11 mouse cellular contexts compared by ENCODE assay signal in the genomic region with DNA sequence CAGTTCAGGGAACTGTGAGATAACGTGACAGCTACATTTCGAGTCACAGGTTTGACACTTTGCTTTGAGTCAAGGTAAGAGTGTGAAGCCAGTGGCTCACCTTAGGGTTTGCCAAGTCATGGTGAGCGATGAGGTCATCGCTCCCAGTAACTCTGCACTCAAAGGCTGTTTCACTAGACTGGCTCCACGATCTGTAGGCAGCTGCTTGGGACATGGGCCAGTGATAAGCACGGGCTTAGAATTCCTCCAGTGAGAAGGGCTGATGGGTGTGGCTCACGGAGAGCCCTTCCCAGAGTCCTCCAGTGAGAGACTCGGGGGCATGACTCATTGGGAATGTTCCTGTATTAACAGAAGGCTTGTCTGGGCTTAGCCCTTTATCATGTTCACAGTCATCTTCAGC. TPM values are rescaled to one million over a fixed set of nuclear protein-coding genes. Genes with fewer than 3 reads are reported as not detected.
DNase-seq lines count a peak whose midpoint lies in the region; ATAC-seq lines count a peak whose summit lies in the region.
"Had no signal": no experiment of that assay in that cellular context is flagged by ENCODE, and none has a peak within 500 bp of the region (broad histone marks: within the 10 kb centered on the region; RNA-seq: fewer than 3 reads in every experiment).

No protein-coding gene starts in this region.

- peaks cover 7% of the 10 kb centered on the region for H3K4me1 ChIP-seq in heart, embryonic 10.5 days
- peaks cover 23% of the 10 kb centered on the region for H3K4me1 ChIP-seq in liver, embryonic 13.5 days (replicated peaks)
- no peaks in the 10 kb centered on the region for H3K4me1 ChIP-seq in neural tube, embryonic 15.5 days
- no peaks in the 10 kb centered on the region for H3K4me1 ChIP-seq in hindbrain, embryonic 12.5 days
- H3K4me1 ChIP-seq: forebrain, embryonic 15.5 days had no signal

- DNase-seq in ovary, adult 18-20 months (ENCODE audit: low spot score) = peak; percentile 19
- no peak for DNase-seq in ovary, postnatal 10 days (ENCODE audit: low spot score)
- DNase-seq in heart, embryonic 10.5 days (ENCODE audit: low spot score) = peak; percentile 81
- DNase-seq in liver, embryonic 13.5 days = peak; percentile 39
- peak; percentile 25 for DNase-seq in yolk sac, embryonic 10.5 days (ENCODE audit: low spot score)
- DNase-seq in natural killer cell, adult 2 months (ENCODE audit: low spot score in 2 of 2) = no peak

- no peak overlapping the region for H3K27ac ChIP-seq in heart, embryonic 10.5 days
- H3K27ac ChIP-seq in liver, embryonic 13.5 days = peak overlapping the region; percentile 40; the same call in 1 of the 2 replicates
- no peak overlapping the region for H3K27ac ChIP-seq in neural tube, embryonic 15.5 days (replicated peaks)
- H3K27ac ChIP-seq in hindbrain, embryonic 12.5 days = no peak overlapping the region
- H3K27ac ChIP-seq: forebrain, embryonic 15.5 days; liver, embryonic 15.5 days had no signal

- H3K9me3 ChIP-seq in heart, embryonic 10.5 days = no peaks in the 10 kb centered on the region
- no peaks in the 10 kb centered on the region for H3K9me3 ChIP-seq in liver, embryonic 13.5 days (replicated peaks)
- no peaks in the 10 kb centered on the region for H3K9me3 ChIP-seq in neural tube, embryonic 15.5 days (replicated peaks)
- no peaks in the 10 kb centered on the region for H3K9me3 ChIP-seq in hindbrain, embryonic 12.5 days (replicated peaks)
- H3K9me3 ChIP-seq: forebrain, embryonic 15.5 days; G1E; liver, embryonic 15.5 days had no signal

- 56% methylated on average over 8 of the region's 8 CpGs for WGBS in heart, embryonic 10.5 days
- WGBS in liver, embryonic 13.5 days (ENCODE audit: insufficient replicate concordance) = 58% methylated on average over 8 of the region's 8 CpGs
- WGBS in neural tube, embryonic 15.5 days = 96% methylated on average over 8 of the region's 8 CpGs
- WGBS in hindbrain, embryonic 12.5 days = 89% methylated on average over 8 of the region's 8 CpGs

- H3K36me3 ChIP-seq in heart, embryonic 10.5 days = no peaks in the 10 kb centered on the region
- H3K36me3 ChIP-seq in liver, embryonic 13.5 days = no peaks in the 10 kb centered on the region
- H3K36me3 ChIP-seq in neural tube, embryonic 15.5 days = peaks cover 5% of the 10 kb centered on the region; the same call in 1 of the 2 replicates
- peaks cover 15% of the 10 kb centered on the region for H3K36me3 ChIP-seq in hindbrain, embryonic 12.5 days
- H3K36me3 ChIP-seq: forebrain, embryonic 15.5 days; G1E; liver, embryonic 15.5 days had no signal

- no peak overlapping the region for H3K4me2 ChIP-seq in liver, embryonic 13.5 days
- H3K4me2 ChIP-seq in neural tube, embryonic 15.5 days = no peak overlapping the region
- no peak overlapping the region for H3K4me2 ChIP-seq in hindbrain, embryonic 12.5 days (replicated peaks)
- H3K4me2 ChIP-seq: forebrain, embryonic 15.5 days; liver, embryonic 15.5 days had no signal

- no peaks in the 10 kb centered on the region for H3K27me3 ChIP-seq in heart, embryonic 10.5 days (ENCODE audit: insufficient read depth, poor library complexity, severe bottlenecking)
- no peaks in the 10 kb centered on the region for H3K27me3 ChIP-seq in liver, embryonic 13.5 days
- H3K27me3 ChIP-seq in neural tube, embryonic 15.5 days (replicated peaks) = no peaks in the 10 kb centered on the region
- no peaks in the 10 kb centered on the region for H3K27me3 ChIP-seq in hindbrain, embryonic 12.5 days
- H3K27me3 ChIP-seq: forebrain, embryonic 15.5 days; liver, embryonic 15.5 days had no signal

- peak; percentile 66 for ATAC-seq in liver, embryonic 13.5 days (ENCODE audit: low read depth)
- ATAC-seq in neural tube, embryonic 15.5 days (ENCODE audit: low FRiP score) = no peak
- ATAC-seq in hindbrain, embryonic 12.5 days (ENCODE audit: low FRiP score) = no peak
- ATAC-seq: forebrain, embryonic 15.5 days had no signal

- no peak overlapping the region for H3K9ac ChIP-seq in liver, embryonic 13.5 days
- H3K9ac ChIP-seq in neural tube, embryonic 15.5 days (replicated peaks) = no peak overlapping the region
- H3K9ac ChIP-seq in hindbrain, embryonic 12.5 days = no peak overlapping the region
- H3K9ac ChIP-seq: forebrain, embryonic 15.5 days; liver, embryonic 15.5 days had no signal

- 0 out of 2 replicates have a peak overlapping the region, but pooled peaks have one; percentile 5 for H3K4me3 ChIP-seq in heart, embryonic 10.5 days
- H3K4me3 ChIP-seq in liver, embryonic 13.5 days (replicated peaks) = no peak overlapping the region
- no peak overlapping the region for H3K4me3 ChIP-seq in neural tube, embryonic 15.5 days (replicated peaks)
- no peak overlapping the region for H3K4me3 ChIP-seq in hindbrain, embryonic 12.5 days
- H3K4me3 ChIP-seq: forebrain, embryonic 15.5 days; liver, embryonic 15.5 days had no signal

RNA-seq across cellular contexts. Expression of a gene that starts 16.7 kb away (rescaled TPM):
- 5.6 and 6.3 TPM in 2 replicates for polyA plus RNA-seq in heart, embryonic 10.5 days (2016; fragmentation: Nextera tagmentation; extraction: Ambion mirVana)
- 2.4 and 2.8 TPM in 2 replicates for polyA plus RNA-seq in liver, embryonic 13.5 days (2015; fragmentation: Nextera tagmentation; extraction: Ambion mirVana)
- 52.6 and 61.2 TPM in 2 replicates for polyA plus RNA-seq in neural tube, embryonic 15.5 days (2015; fragmentation: Nextera tagmentation; extraction: Ambion mirVana)
- 36.4 and 39.0 TPM in 2 replicates for polyA plus RNA-seq in hindbrain, embryonic 12.5 days (2016; fragmentation: Nextera tagmentation; extraction: Ambion mirVana)

RNA-seq across cellular contexts. Expression of a gene that starts 26.7 kb away (rescaled TPM):
- 0.32 and 0.73 TPM in 2 replicates for polyA plus RNA-seq in heart, embryonic 10.5 days (2016; fragmentation: Nextera tagmentation; extraction: Ambion mirVana)
- polyA plus RNA-seq in liver, embryonic 13.5 days (2015; fragmentation: Nextera tagmentation; extraction: Ambion mirVana) = 0.07 and 0.09 TPM in 2 replicates
- 0.63 TPM in 2 replicates for polyA plus RNA-seq in neural tube, embryonic 15.5 days (2015; fragmentation: Nextera tagmentation; extraction: Ambion mirVana)
- 0.57 and 0.70 TPM in 2 replicates for polyA plus RNA-seq in hindbrain, embryonic 12.5 days (2016; fragmentation: Nextera tagmentation; extraction: Ambion mirVana)

RNA-seq across cellular contexts. Expression of a gene that starts 38.5 kb away (rescaled TPM):
- 0.48 and 0.63 TPM in 2 replicates for polyA plus RNA-seq in heart, embryonic 10.5 days (2016; fragmentation: Nextera tagmentation; extraction: Ambion mirVana)
- polyA plus RNA-seq in liver, embryonic 13.5 days (2015; fragmentation: Nextera tagmentation; extraction: Ambion mirVana) = 0.03 and 0.09 TPM in 2 replicates
- 5.3 and 6.0 TPM in 2 replicates for polyA plus RNA-seq in neural tube, embryonic 15.5 days (2015; fragmentation: Nextera tagmentation; extraction: Ambion mirVana)
- 1.2 and 1.5 TPM in 2 replicates for polyA plus RNA-seq in hindbrain, embryonic 12.5 days (2016; fragmentation: Nextera tagmentation; extraction: Ambion mirVana)

RNA-seq across cellular contexts. Expression of a gene that starts 40.5 kb away (rescaled TPM):
- 10.3 and 10.7 TPM in 2 replicates for polyA plus RNA-seq in heart, embryonic 10.5 days (2016; fragmentation: Nextera tagmentation; extraction: Ambion mirVana)
- 4.7 and 5.0 TPM in 2 replicates for polyA plus RNA-seq in liver, embryonic 13.5 days (2015; fragmentation: Nextera tagmentation; extraction: Ambion mirVana)
- 30.6 and 31.5 TPM in 2 replicates for polyA plus RNA-seq in neural tube, embryonic 15.5 days (2015; fragmentation: Nextera tagmentation; extraction: Ambion mirVana)
- polyA plus RNA-seq in hindbrain, embryonic 12.5 days (2016; fragmentation: Nextera tagmentation; extraction: Ambion mirVana) = 17.9 and 23.3 TPM in 2 replicates

RNA-seq across cellular contexts. Expression of a gene that starts 53.0 kb away (rescaled TPM):
- polyA plus RNA-seq in heart, embryonic 10.5 days (2016; fragmentation: Nextera tagmentation; extraction: Ambion mirVana) = 2.7 and 2.9 TPM in 2 replicates
- 2.4 and 2.5 TPM in 2 replicates for polyA plus RNA-seq in liver, embryonic 13.5 days (2015; fragmentation: Nextera tagmentation; extraction: Ambion mirVana)
- 4.3 TPM in 2 replicates for polyA plus RNA-seq in neural tube, embryonic 15.5 days (2015; fragmentation: Nextera tagmentation; extraction: Ambion mirVana)
- polyA plus RNA-seq in hindbrain, embryonic 12.5 days (2016; fragmentation: Nextera tagmentation; extraction: Ambion mirVana) = 4.1 and 4.7 TPM in 2 replicates

Comparison
In these comparisons a context has a peak if more than half of its experiments do, and no peak if none do; other contexts are left out.
1. DNase-seq: peak in ovary, adult 18-20 months (single experiment), heart, embryonic 10.5 days (single experiment), liver, embryonic 13.5 days (single experiment) and yolk sac, embryonic 10.5 days (single experiment); none in ovary, postnatal 10 days (single experiment) and natural killer cell, adult 2 months (0 of 2).